Mouse (Mus musculus): Measurements from ENCODE around the gene Cpvl.

The Cpvl gene

GRCm38 (mm10) chr6:53937143-53938134, 41.0 kb downstream of the Cpvl start:
- DNase-seq (ENCODE audit: low read depth): no peak

GRCm38 (mm10) chr6:53931605-53932004, 46.9 kb downstream of the Cpvl start:
- no peak for DNase-seq (ENCODE audit: low read depth)

GRCm38 (mm10) chr6:53929858-53930257, 48.6 kb downstream of the Cpvl start:
- DNase-seq (ENCODE audit: low read depth): no peak

- no peak for DNase-seq (ENCODE audit: low read depth)
These were observed 52.3 kb downstream of the Cpvl start for GRCm38 (mm10) chr6:53926197-53926596.

GRCm38 (mm10) chr6:53925192-53925591, 53.3 kb downstream of the Cpvl start:
- DNase-seq (ENCODE audit: low read depth): no peak

GRCm38 (mm10) chr6:53920041-53920440, 58.4 kb downstream of the Cpvl start:
- DNase-seq (ENCODE audit: low read depth): no peak

- DNase-seq (ENCODE audit: low read depth): no peak
These were observed 61.4 kb downstream of the Cpvl start for GRCm38 (mm10) chr6:53917026-53917558.

- DNase-seq (ENCODE audit: low read depth): no peak
These were observed 63.1 kb downstream of the Cpvl start for GRCm38 (mm10) chr6:53915347-53915746.

- no peak for DNase-seq (ENCODE audit: low read depth)
These were observed 65.3 kb downstream of the Cpvl start for GRCm38 (mm10) chr6:53913151-53913550.

- no peak for DNase-seq (ENCODE audit: low read depth)
These were observed 66.2 kb downstream of the Cpvl start for GRCm38 (mm10) chr6:53912112-53912782.

- DNase-seq (ENCODE audit: low read depth): no peak
These were observed 68.5 kb downstream of the Cpvl start for GRCm38 (mm10) chr6:53909986-53910385.

GRCm38 (mm10) chr6:53909446-53909845, 69.0 kb downstream of the Cpvl start:
- no peak for DNase-seq (ENCODE audit: low read depth)

GRCm38 (mm10) chr6:53906871-53907270, 71.6 kb downstream of the Cpvl start:
- DNase-seq (ENCODE audit: low read depth): no peak

GRCm38 (mm10) chr6:53906051-53906462, 72.4 kb downstream of the Cpvl start:
- DNase-seq (ENCODE audit: low read depth): no peak

GRCm38 (mm10) chr6:53905576-53905975, 72.9 kb downstream of the Cpvl start:
- DNase-seq (ENCODE audit: low read depth): no peak

GRCm38 (mm10) chr6:53904703-53905395, 73.6 kb downstream of the Cpvl start:
- no peak for DNase-seq (ENCODE audit: low read depth)

GRCm38 (mm10) chr6:53904186-53904585, 74.3 kb downstream of the Cpvl start:
- no peak for DNase-seq (ENCODE audit: low read depth)

- DNase-seq (ENCODE audit: low read depth): no peak
These were observed 76.7 kb downstream of the Cpvl start for GRCm38 (mm10) chr6:53901741-53902140.

- DNase-seq (ENCODE audit: low read depth): no peak
These were observed 80.5 kb downstream of the Cpvl start for GRCm38 (mm10) chr6:53897872-53898464.

GRCm38 (mm10) chr6:53897126-53897525, 81.3 kb downstream of the Cpvl start:
- DNase-seq (ENCODE audit: low read depth): no peak

GRCm38 (mm10) chr6:53893731-53894130, 84.7 kb downstream of the Cpvl start:
- DNase-seq (ENCODE audit: low read depth): no peak

GRCm38 (mm10) chr6:53891109-53891508, 87.4 kb downstream of the Cpvl start:
- no peak for DNase-seq (ENCODE audit: low read depth)

All from fibroblast of lung, adult 2 months (primary cell).